Mouse (Mus musculus) lung, postnatal 4 days (tissue): Measurements from ENCODE around the gene Dnah5.
A peak's percentile ranks its signal among the peaks of the same experiment; 100 is the strongest.
"Not testable (repeated sequence)": the region's sequence is repeated elsewhere in the genome, so short reads cannot be mapped to it uniquely, and the experiment has no call there.

ENCODE experiments used
- DNase-seq, 2 experiments: peaks; one replicate each; pipeline ENCODE4 v3.0.0; 2021

Dnah5 gene

GRCm38 (mm10) chr15:28307884-28308283 lies 104.3 kb downstream of the Dnah5 start:
- DNase-seq: no peak

GRCm38 (mm10) chr15:28310516-28310915 lies 107.0 kb downstream of the Dnah5 start:
- no peak for DNase-seq

GRCm38 (mm10) chr15:28313451-28313850 lies 109.9 kb downstream of the Dnah5 start:
- no peak for DNase-seq

- DNase-seq: peak in 1 of 2 experiments; percentile 17
Observed at GRCm38 (mm10) chr15:28315812-28316528, 112.4 kb downstream of the Dnah5 start.

- DNase-seq: no peak
Observed at GRCm38 (mm10) chr15:28322533-28322932, 119.0 kb downstream of the Dnah5 start.

- no peak for DNase-seq
Observed at GRCm38 (mm10) chr15:28326985-28327384, 123.4 kb downstream of the Dnah5 start.

GRCm38 (mm10) chr15:28327441-28327840 lies 123.9 kb downstream of the Dnah5 start:
- no peak for DNase-seq

- no peak for DNase-seq
Observed at GRCm38 (mm10) chr15:28341151-28341550, 137.6 kb downstream of the Dnah5 start.

GRCm38 (mm10) chr15:28367561-28367960 lies 164.0 kb downstream of the Dnah5 start:
- DNase-seq: no peak

GRCm38 (mm10) chr15:28370431-28370830 lies 166.9 kb downstream of the Dnah5 start:
- no peak for DNase-seq

GRCm38 (mm10) chr15:28371506-28371905 lies 168.0 kb downstream of the Dnah5 start:
- DNase-seq: no peak

- DNase-seq: peak in 1 of 2 experiments; percentile 6
Observed at GRCm38 (mm10) chr15:28374394-28374793, 170.8 kb downstream of the Dnah5 start.

- no peak for DNase-seq
Observed at GRCm38 (mm10) chr15:28380909-28381308, 177.4 kb downstream of the Dnah5 start.

GRCm38 (mm10) chr15:28393723-28394122 lies 190.2 kb downstream of the Dnah5 start:
- DNase-seq: not testable (repeated sequence)

- DNase-seq: no peak
Observed at GRCm38 (mm10) chr15:28395481-28395880, 191.9 kb downstream of the Dnah5 start.

- DNase-seq: no peak
Observed at GRCm38 (mm10) chr15:28398472-28398871, 194.9 kb downstream of the Dnah5 start.

GRCm38 (mm10) chr15:28399258-28399657 lies 195.7 kb downstream of the Dnah5 start:
- no peak for DNase-seq

- no peak for DNase-seq
Observed at GRCm38 (mm10) chr15:28404630-28405029, 201.1 kb downstream of the Dnah5 start.

GRCm38 (mm10) chr15:28405136-28405535 lies 201.6 kb downstream of the Dnah5 start:
- DNase-seq: no peak

GRCm38 (mm10) chr15:28439702-28440101 lies 236.2 kb downstream of the Dnah5 start:
- DNase-seq: no peak

GRCm38 (mm10) chr15:28444494-28444893 lies 240.9 kb downstream of the Dnah5 start:
- no peak for DNase-seq

- DNase-seq: not testable (repeated sequence)
Observed at GRCm38 (mm10) chr15:28461091-28461778, 257.7 kb downstream of the Dnah5 start.

- no peak for DNase-seq
Observed at GRCm38 (mm10) chr15:28466591-28467247, 263.2 kb downstream of the Dnah5 start.
